Mouse (Mus musculus) cerebellum, adult 18-20 months (tissue): Measurements from ENCODE around the gene Mrps7.
"Not testable (repeated sequence)": the region's sequence is repeated elsewhere in the genome, so short reads cannot be mapped to it uniquely, and the experiment has no call there.

Source experiments
- DNase-seq, 2 experiments: peaks; one replicate each; pipeline ENCODE4 v3.0.0; 2021

Mrps7 gene

DNA sequence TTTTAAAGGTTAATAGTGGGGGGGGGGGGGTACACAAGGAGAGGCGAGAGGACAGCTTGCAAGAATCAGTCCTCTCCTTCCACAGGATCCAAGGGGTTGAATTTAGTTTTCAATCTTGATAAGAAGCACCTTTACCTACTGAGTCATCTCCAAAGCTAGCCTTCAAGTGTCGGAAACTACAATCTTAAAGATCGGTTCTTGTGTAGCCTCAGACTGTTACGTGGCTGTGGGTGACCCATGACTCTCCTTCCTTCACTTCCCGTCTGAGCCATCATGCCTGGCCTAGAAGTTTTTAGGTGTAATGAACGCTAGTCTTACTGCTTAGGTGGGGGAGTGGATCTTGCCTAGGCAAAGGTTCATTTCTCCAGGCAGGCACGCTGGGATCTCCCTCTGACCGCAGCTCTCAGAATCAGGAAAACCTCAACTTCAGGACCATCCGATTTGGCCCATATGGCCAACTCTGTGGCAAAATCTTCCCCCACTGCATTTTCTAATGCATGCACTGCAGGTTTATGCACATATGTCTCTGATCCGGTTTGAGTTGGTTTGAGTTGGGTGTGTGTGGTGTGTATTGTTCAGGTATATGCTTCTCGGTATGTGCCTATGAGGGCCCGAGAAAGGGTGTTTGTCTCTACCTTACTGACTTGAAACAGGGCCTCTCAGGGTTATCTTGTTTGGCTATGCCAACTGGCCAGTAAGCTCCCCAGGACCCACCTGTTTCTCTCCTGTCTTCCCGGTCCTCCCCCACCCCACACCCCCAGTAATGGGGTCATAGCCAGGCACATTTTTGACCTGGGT is 26.2 kb downstream of the Mrps7 start:
- DNase-seq = no peak

DNA sequence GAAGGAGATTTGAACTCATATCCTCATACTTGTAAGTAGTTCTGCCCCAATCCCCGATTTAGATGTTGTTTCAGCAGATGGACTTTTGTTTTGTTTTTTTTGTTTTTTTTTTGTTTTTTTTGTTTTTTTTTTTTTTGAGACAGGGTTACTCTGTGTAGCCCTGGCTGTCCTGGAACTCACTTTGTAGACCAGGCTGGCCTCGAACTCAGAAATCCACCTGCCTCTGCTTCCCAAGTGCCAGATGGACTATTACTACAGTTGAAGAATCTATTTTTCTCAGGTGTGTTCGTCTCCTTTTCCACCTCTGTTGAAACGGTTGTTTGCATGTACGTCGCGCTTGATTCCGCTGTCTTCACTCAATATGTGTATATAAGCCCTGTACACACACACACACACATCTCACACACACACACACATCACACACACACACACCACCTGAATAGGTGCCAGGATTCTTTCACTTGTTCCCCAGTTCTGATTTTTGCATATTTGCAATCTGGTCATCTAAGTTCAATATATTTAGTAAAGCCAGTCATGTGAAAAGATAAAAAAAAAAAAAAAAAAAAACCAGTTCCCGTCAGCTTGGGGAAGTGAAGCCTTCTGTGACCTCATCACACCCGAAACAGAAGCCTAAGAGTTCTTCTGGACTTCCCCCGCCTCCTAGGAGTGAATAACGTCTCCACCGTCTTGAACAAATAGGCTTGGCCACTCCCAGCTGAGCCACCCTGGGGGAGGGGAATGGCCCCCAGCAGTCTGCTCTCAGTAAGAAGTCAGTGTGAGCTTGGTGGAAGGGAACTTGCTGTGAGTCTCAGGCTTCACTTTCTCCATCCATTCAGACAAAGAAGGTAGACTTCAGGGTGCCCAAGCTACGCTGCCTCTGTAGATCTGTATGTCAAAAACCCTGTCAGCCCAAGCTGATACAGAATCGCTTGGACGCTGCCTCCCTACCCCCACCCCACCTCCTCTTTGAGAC is 27.1 kb downstream of the Mrps7 start:
- no peak for DNase-seq

DNA sequence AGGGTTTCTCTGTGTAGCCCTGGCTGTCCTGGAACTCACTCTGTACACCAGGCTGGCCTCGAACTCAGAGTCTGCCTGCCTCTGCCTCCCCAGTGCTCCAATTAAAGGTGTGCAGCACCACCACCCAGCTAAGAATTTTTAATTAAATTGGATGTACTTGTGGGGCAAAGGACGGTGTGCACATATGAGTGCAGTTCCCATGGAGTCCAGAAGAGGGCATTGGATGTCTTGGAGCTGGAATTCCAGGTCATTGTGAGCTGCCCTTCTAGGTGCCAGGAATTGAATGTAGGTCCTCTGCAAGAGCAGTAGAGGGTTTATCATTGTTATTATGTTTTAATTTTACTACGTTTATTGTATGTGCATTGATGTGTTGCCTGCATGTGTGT is 27.8 kb downstream of the Mrps7 start:
- peak; percentile 49 to 55 for DNase-seq

DNA sequence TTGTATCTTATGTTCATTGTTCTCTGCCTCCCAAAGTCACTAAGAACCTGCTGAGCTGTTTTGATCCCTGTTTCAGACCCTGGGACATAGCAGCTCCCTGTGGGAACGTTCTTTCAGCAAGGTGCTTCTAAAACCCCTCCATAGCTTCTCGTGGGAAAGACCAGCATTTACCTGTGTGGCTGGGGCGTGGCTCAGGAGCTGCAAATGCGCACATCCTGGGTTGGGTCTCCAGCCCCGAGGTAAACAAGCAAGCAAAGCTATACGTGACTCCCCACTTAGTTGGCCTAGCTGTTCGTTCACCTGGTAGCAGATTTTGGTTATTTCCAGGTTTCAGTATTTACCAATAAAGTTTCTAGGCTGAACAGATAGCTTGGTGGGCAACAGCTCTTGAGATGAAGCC is 28.5 kb downstream of the Mrps7 start:
- no peak for DNase-seq

DNA sequence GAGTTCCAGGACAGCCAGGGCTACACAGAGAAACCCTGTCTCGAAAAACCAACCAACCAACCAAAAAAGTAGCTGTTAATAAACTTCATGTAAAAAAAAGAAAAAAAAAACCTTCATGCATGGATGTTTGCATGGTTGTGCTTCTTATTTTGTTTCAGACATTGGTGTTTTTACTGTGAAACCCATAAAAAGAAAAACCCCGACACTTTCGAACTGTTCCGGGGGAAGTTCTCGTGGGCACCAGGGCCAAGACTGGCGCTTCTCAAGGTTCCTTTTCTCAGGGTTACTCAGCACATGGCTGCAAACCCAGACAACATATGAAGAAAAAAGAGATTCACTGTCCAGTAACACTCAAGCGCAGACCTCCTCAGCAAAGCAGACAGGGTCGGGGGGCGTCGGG is 29.1 kb downstream of the Mrps7 start:
- DNase-seq = no peak

DNA sequence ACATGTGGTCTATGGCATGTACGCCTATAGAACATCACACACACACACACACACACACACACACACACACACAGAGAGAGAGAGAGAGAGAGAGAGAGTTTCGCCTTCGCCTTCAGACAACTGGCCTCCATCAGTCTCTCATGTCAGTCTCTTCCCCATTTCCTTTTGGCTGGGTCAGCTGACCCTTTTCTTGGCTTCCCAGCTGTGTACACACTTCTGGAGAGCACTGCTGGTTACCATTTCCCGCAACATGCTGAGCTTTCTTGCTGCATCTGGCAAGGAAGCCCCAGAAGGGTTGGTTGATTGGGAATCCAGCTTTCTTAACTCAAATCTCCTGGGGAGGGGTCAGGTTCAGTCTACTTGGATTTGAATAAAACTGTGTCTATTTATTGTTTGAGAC is 30.4 kb downstream of the Mrps7 start:
- no peak for DNase-seq

DNA sequence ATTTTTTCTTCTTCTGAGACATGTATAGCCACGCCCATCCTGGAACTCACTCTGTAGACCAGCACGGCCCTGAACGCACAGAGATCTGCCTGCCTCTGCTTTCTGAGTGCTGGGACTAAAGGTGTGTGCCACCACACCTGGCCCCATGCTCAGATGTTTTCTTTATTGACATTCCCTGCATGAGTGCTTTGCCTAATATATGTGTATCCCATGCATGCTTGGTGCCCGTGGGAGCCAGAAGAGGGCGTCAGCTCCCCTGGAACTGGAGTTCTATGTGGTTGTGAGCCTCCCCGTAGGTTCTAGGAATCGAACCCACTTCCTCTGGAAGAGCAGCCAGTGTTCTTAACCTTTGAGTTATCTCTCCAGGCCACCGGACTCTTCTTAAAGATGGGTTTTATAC is 31.3 kb downstream of the Mrps7 start:
- DNase-seq = no peak

DNA sequence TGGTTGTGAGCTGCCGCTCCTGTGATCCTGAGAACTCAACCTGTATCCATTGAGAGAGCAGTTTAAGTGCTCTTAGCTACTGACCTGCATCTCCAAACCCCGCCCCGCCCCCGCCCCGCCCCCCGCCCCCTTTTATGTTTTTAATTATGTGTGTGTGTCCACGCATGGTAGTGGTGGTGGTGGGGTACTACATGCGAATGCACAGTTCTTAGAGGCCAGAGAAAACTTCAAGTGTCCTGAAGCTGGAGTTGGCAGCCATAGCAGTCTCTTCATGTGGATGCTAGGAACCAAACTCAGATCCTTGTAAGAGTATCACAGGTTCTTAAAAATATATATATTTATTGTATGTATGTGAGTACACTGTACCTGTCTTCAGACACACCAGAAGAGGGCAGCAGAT is 31.8 kb downstream of the Mrps7 start:
- no peak for DNase-seq

DNA sequence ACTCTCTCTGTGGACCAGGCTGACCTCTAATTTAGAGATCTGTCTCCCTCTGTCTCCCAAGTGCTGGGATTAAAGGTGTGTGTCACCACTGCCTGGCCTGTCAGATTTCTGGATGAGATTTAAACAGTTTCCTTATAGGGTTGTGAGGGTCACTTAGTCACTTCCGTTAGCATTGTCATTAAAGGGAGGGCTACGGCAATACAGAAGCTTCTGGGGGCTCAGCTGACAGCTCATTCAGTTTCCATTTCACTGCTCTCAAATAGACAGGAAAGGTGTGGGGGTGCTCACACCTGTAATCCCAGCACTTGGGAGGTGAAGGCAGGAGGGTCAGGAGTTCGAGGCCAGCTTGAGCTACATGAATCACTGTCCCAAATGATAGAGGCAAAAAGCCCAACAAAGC is 33.2 kb downstream of the Mrps7 start:
- DNase-seq = no peak

DNA sequence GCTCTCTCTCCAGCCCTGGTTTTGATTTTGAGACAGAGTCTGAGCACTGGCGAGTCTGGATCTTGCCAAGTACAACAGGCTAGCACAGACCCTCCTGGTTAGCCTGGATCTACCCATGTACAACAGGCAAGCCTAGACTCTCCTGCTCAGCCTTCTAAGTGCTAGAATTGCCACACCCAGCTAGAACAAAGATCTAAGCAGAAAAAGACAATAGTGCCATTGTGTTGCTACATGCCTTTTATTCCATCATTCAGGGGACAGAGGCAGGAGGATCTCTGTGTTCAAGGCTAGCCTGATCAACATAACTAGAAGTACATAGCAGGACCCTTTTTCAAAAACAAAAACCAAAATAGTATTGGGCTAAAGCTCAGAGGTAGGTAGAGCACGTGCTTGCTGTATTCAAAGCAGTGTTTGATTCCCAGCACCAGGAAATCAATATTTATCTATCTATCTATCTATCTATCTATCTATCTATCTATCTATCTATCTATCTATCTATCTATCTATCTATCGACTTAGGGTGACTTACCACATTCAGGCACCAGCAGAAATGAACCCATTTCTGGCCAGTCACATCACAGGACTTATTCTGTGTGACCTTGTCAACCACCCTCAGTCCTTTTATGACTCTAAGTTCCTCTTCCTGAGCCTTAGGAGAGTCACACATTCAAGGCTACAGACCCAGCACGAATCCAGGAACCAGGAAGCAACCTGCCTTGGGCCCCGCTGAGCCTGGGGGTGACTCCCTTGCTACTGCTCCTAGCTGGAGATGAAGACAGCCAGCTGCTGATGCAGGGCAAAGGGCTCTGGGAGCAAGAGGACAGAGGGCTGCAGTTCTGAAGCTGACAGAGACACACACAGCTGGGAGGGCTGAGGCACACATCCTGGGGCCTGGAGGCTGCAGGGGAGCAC is 35.0 kb downstream of the Mrps7 start:
- no peak for DNase-seq

DNA sequence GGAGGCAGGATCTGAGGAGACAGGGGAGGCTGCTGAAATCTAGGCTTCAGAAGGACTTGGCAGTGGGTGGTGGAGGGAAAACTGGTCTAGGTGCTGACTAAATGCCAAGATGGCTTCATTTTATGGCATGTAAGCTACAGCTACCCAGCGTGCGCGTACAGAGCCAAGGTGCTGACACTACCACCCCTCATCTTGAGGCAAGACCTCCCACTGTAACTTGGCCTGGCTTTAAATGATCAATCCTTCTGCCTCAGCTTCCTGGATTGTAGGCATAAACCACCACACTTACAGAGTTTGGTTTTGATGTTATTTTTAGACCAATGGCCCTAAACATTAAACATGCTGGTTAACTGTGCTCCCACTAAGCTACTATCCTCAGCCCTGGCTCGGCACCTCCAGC is 35.8 kb downstream of the Mrps7 start:
- no peak for DNase-seq

DNA sequence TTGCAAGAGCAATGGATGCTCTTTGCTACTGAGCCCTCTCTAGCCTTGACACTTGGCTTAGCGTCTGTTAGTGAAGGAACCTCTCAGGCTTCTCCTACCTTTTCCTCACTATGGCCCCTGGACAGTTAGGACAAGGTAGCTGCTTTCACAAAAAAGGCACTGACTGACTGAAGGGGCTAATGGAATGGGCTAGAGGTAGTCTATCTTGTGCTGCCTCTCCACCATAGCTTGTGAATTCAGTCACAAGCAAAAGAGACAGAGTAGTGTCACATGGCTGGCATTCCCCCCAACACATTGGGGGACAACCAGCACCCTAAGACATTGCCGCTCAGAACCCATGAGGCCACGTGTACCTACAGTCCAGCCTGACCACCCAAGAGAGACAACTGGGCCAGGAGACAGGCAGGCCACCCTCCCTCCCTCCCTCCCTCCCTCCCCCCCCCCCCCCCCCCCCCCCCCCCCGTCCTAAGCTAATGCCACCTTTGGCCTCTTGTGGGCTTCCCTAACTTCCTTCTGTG is 36.6 kb downstream of the Mrps7 start:
- DNase-seq = no peak

DNA sequence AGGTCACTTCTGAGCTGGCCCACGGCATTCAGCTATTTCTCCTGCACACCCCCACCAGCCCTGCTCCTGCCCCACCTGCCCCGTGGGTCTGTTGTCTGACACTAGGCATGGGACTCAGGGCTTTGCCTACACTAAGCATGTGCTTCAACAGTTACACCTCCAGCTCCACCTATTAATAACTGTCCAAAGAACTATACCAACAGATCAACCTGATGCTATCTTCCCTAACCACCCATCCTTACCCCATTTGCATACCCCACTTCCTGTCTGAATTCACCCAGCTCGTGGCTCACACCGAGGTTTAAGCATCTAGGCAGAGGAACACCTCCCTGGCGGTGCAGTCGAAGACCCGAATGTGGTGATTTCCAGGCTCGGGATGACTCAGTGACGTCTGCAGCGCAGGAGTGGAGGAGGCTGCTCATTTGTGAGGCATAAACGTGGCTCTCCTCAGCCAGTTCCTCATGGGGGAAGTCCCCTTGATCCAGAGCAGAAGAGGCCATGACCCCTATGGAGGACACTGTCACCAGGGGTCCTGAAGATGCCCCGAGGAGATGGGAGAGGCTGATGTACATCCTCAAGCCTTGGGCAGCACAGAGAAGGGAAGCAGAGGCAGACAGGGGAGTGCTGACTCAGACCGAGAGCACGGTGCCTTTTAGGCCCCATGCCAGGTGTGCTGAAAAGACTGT is 37.4 kb downstream of the Mrps7 start:
- DNase-seq = no peak

DNA sequence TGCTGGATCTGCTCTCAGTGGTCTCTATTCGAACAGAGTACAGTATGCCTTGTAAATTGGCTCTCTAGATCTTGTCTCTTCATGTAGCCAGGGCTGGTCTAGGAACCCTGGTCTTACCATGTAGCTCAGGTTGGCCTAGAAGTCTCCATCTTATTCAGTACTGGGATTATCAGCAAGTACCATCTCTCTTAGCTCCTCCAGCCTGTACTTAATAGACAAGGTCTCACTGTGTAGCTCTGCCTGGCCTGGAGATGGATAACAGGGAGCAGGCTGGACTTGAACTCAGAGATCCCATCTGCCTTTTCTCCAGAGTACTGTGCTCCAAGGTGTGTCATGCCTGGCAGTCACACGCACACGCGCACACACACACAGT is 37.9 kb downstream of the Mrps7 start:
- no peak for DNase-seq

DNA sequence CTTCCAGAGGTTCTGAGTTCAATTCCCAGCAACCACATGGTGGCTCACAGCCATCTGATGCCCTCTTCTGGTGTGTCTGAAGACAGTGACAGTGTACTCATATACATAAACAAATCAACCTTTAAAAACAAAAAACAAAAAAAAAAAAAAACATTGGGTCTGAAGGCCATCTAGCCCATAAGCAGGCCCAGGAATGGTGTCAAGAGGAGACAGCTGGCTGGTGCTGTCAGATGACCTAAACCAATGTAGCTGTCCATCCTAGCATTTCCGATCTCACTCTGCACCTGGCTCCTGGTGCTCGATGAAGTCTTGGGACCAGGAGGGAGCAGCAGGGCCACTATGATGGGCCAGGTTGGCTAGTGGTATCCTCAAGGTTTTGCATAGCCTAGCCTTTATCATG is 39.0 kb downstream of the Mrps7 start:
- no peak for DNase-seq

DNA sequence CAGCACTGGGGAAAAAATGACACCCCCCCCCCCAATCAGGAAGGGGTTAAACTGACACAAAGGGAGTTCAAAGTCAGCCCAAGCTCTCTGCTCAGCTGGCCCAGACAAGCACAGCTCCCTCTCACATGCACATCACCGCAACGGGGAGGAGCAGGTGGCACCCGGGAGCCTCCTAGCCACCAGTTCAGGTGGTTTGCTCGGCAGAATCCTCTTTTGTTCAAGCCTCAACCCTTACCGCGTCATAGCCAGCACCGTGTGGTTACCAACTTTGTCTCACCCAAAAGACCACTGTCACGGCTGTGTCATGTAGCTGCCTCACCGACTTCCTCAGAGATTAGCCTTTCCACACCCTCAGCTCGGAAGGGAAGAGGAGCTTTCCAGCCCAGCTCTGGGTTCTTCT is 39.5 kb downstream of the Mrps7 start:
- no peak for DNase-seq

DNA sequence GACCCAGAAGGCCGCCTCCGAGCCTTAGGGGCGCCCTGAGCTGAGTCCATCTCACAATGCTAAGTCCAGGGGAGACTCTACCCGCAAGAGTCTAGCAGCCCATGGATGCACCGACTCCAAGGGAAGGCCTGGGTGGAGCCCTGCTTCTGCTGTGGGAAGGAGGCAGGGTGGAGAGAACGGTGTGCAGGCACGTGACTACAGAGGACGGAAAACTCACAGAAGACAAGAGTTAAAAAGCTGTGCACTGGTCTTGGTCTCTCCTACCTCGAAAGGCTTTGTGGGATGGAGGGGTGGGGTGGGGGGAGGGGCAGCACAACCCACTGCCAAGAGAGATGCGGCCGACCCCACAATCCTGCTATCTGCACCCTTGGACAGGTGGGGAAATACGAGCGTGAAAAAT is 40.6 kb downstream of the Mrps7 start:
- DNase-seq = no peak

DNA sequence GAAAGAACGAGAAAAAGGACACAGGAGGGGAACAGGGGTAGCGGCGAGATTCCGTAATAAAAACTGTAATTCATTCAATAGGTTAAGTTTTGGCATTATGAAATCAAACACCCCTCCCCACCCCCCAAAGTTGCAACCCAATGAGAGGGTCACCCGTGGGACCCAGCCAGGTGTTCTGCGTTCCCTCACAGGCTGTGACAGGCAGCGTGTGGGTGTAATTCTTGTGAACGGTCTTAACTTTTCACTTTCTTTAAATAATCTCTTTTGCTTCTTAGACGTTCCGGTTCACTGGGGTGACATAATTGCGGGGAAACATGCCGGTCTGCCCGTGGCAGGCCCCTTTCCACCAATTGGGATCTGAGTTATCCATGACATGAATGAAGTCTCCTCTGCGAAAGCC is 41.8 kb downstream of the Mrps7 start:
- not testable (repeated sequence) for DNase-seq

DNA sequence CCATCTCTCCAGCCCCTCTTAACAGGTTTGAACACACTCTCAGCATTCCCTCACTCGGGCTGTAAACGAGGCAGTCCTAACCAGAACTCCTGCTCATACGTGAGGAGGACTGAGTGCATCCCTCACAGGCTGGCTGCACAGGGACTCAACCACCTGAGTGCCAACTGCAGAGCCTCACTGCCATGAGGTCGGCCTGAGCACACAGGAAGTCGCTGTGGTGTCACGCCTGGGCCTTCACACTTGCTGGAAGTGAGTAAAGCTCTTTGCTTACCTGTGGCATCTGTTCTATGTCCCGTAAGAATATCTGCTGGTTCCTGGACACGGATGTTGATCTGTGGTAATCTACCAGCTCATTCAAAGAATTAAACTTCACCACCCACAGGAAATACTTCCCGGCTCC is 42.7 kb downstream of the Mrps7 start:
- DNase-seq = no peak

DNA sequence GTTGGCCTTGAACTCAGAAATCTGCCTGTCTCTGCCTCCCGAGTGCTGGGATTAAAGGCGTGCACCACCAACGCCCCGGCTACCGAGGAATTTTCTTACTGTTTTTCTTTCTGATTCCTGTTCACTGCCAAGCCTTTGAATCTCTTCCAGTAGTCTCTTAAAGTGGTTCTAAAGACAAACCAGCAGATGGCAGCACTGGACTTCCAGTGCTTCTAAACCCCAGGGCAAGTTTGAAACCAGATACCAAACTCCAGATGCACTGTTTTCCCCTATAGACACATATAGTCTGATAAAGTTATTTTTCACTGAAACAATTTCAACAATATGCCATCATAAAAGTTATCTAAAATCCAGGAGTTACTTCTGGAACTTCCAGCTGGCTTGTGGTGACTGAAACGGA is 43.7 kb downstream of the Mrps7 start:
- peak; percentile 68 to 76 for DNase-seq

DNA sequence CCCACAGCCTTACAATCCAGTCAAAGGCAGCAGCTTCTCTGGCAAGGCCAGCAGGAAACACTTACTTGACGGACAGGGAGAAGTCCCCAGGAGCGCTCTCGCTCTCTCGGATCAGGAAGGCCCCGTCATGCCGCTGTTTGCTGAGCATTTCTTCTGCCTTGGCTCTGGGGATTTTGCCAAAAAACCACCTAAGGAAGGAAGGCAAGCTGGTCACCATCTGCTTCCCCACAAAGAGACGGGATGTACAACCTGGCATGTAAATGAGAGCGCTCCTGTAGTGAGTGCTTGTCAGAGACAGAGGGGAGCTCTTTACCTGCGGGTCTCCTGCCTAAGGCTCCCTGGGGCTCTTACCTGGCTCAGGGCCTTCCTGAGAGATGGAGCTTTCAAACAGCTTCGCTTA is 46.0 kb downstream of the Mrps7 start:
- DNase-seq = peak; percentile 89 to 94

DNA sequence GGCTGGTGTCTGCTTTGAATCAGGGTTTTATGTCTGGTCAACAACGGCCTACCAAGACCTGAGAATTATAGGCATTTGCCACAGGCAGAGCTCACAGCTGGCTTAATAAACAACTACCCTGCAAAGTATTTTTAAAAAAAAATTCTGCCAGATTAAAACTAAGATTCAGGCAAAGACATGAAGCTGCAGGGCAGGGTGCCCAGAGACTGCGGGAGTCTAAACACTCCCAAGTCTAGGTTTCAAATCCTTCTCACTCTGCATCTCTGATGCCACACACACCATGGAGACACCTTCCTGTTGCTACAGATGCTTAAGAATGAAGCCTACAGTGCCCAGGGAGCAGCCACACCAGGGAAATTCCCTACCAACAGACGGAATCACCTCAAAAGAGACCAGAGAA is 48.0 kb downstream of the Mrps7 start:
- no peak for DNase-seq
